Mouse (Mus musculus) MEL (cell line): ENCODE data around the gene Gm4559. TPM values are rescaled to one million over a fixed set of nuclear protein-coding genes. Genes with fewer than 3 reads are reported as not detected.
"Not testable (repeated sequence)": the region's sequence is repeated elsewhere in the genome, so short reads cannot be mapped to it uniquely, and the experiment has no call there.

Experiments used
- DNase-seq: peaks from one replicate; pipeline ENCODE4 v3.0.0; 2011; ENCODE audit warnings: low read depth, low spot score
- H3K27ac ChIP-seq: 2 replicates; pipeline ENCODE4 v1.5.1; 2012; ENCODE audit warnings: low read depth, mild to moderate bottlenecking, control low read depth, low read length, moderate library complexity; ENCODE audit not compliant: control insufficient read depth
- H3K27me3 ChIP-seq, 2 experiments: fragments of 150-350 bp in 1 of 2; sonication (generic) in 1 of 2; 2 replicates each; pipeline ENCODE4 v1.6.1; 2012; ENCODE audit warnings: low read length in 2 of 2, mild to moderate bottlenecking in 2 of 2, improper control_type of control experiment in 1 of 2, moderate library complexity in 1 of 2; ENCODE audit not compliant: insufficient read depth in 2 of 2, control insufficient read depth in 1 of 2
- H3K36me3 ChIP-seq, 2 experiments: 2 replicates each; pipeline ENCODE4 v1.6.1; 2012 to 2014; ENCODE audit warnings: low read length in 2 of 2, improper control_type of control experiment in 1 of 2, inconsistent platforms in 1 of 2, mild to moderate bottlenecking in 1 of 2; ENCODE audit not compliant: insufficient read depth in 2 of 2, control insufficient read depth in 1 of 2
- H3K4me1 ChIP-seq, 2 experiments: fragments of 150-350 bp in 1 of 2; sonication (generic) in 1 of 2; 2 replicates each; pipeline ENCODE4 v1.6.1; 2012; ENCODE audit warnings: low read length in 2 of 2, improper control_type of control experiment in 1 of 2, mild to moderate bottlenecking in 1 of 2; ENCODE audit not compliant: insufficient read depth in 2 of 2, control insufficient read depth in 1 of 2
- H3K4me3 ChIP-seq, 2 experiments: fragments of 150-350 bp in 1 of 2; sonication (generic) in 1 of 2; 2 replicates each; pipeline ENCODE4 v1.5.1; 2012; ENCODE audit warnings: low read depth in 2 of 2, low read length in 2 of 2, mild to moderate bottlenecking in 2 of 2, moderate library complexity in 2 of 2, control low read depth in 1 of 2, improper control_type of control experiment in 1 of 2; ENCODE audit not compliant: control insufficient read depth in 1 of 2, insufficient read depth in 1 of 2
- H3K79me2 ChIP-seq: 2 replicates; pipeline ENCODE4 v1.6.1; 2012; ENCODE audit warnings: mild to moderate bottlenecking, low read length, moderate library complexity; ENCODE audit not compliant: control insufficient read depth, poor library complexity, insufficient read depth
- H3K9ac ChIP-seq: 2 replicates; pipeline ENCODE4 v1.6.1; 2012; ENCODE audit warnings: low read depth, mild to moderate bottlenecking, control low read depth, low read length, moderate library complexity; ENCODE audit not compliant: control insufficient read depth, poor library complexity, severe bottlenecking
- H3K9me3 ChIP-seq: fragments of 150-350 bp; sonication (generic); replicated peaks from 2 replicates; pipeline ENCODE4 v1.6.1; 2012; ENCODE audit warnings: mild to moderate bottlenecking, low read length, improper control_type of control experiment, moderate library complexity; ENCODE audit not compliant: insufficient read depth
- CHD1 ChIP-seq: IDR thresholded peaks from 2 replicates; pipeline ENCODE4 v1.6.1; 2012; ENCODE audit warnings: low read depth, mild to moderate bottlenecking, inconsistent platforms, low read length, improper control_type of control experiment
- CTCF ChIP-seq, 3 experiments: IDR thresholded peaks in 2 of 3; conservative IDR thresholded peaks in 1 of 3; 2 replicates each; pipeline ENCODE4 v1.5.1; 2011 to 2012; ENCODE audit warnings: low read length in 3 of 3, low read depth in 2 of 3, mild to moderate bottlenecking in 2 of 3, improper control_type of control experiment in 1 of 3, inconsistent platforms in 1 of 3, mixed read lengths in 1 of 3, moderate library complexity in 1 of 3; ENCODE audit not compliant: control insufficient read depth in 1 of 3, insufficient read depth in 1 of 3, poor library complexity in 1 of 3, severe bottlenecking in 1 of 3
- E2F4 ChIP-seq: IDR thresholded peaks from 2 replicates; pipeline ENCODE4 v1.6.1; 2011; ENCODE audit warnings: low read depth, low read length, improper control_type of control experiment, borderline replicate concordance
- MAX ChIP-seq: IDR thresholded peaks from 2 replicates; pipeline ENCODE4 v1.6.1; 2011; ENCODE audit warnings: low read length, improper control_type of control experiment
- NELFE ChIP-seq: IDR thresholded peaks from 2 replicates; pipeline ENCODE4 v1.6.1; 2011; ENCODE audit warnings: low read depth, low read length, improper control_type of control experiment
- RAD21 ChIP-seq: IDR thresholded peaks from 2 replicates; pipeline ENCODE4 v1.6.1; 2011; ENCODE audit warnings: mild to moderate bottlenecking, low read depth, low read length, improper control_type of control experiment
- SIN3A ChIP-seq: IDR thresholded peaks from 2 replicates; pipeline ENCODE4 v1.6.1; 2012; ENCODE audit warnings: low read length, improper control_type of control experiment, inconsistent platforms
- ZMIZ1 ChIP-seq: IDR thresholded peaks from 2 replicates; pipeline ENCODE4 v1.6.1; 2012; ENCODE audit warnings: low read depth, mild to moderate bottlenecking, inconsistent platforms, low read length, improper control_type of control experiment, moderate library complexity
- ZNF384 ChIP-seq: IDR thresholded peaks from 2 replicates; pipeline ENCODE4 v1.6.1; 2012; ENCODE audit warnings: low read depth, mild to moderate bottlenecking, inconsistent platforms, low read length, improper control_type of control experiment
- polyA plus RNA-seq, 2 experiments: library from polyadenylated mRNA; stranded (reverse) in 1 of 2; unstranded in 1 of 2; fragments of >175 nt in 1 of 2; fragments of >200 nt in 1 of 2; gene quantifications; 2 replicates each; pipeline versions ENCODE4 v1.2.1 to v1.2.4; 2012; ENCODE audit warnings: low replicate concordance in 2 of 2, low read depth in 1 of 2; ENCODE audit not compliant: insufficient read length in 2 of 2, insufficient read depth in 1 of 2, missing spikeins in 1 of 2
- total RNA-seq: library from RNA; depleted of rRNA; stranded (reverse); fragments of 300-350 nt; gene quantifications from 2 replicates; pipeline ENCODE4 v1.2.3, GENCODE M21; 2012

Gm4559 gene
- total and polyA plus RNA-seq, 3 experiments: not detected

GRCm38 (mm10) chr7:142303249-142303648 is 29.1 kb upstream of the Gm4559 start, which contains the start of gene Krtap5-4:
Gene Krtap5-4, plus strand, starts transcription at chr7:142303549.
- no peaks in the 10 kb centered on the region for H3K79me2 ChIP-seq
- DNase-seq: no peak
- peaks cover 7 to 14% of the 10 kb centered on the region in 2 experiments for H3K27me3 ChIP-seq
- TF ChIP-seq NELFE (no peak), RAD21 (no peak), ZNF384 (no peak), CTCF (IDR thresholded peaks at IDR 0.05 in 2 of 3, conservative IDR thresholded peaks at IDR 0.05 in 1 of 3; ENCODE audit: control insufficient read depth in 1 of 3, insufficient read depth in 1 of 3, low read depth in 2 of 3, low read length in 3 of 3, poor library complexity in 1 of 3, severe bottlenecking in 1 of 3) (no peak), SIN3A (no peak)
- H3K9me3 ChIP-seq: no peaks in the 10 kb centered on the region
- H3K36me3 ChIP-seq: no peaks in the 10 kb centered on the region
- H3K27ac ChIP-seq: no peak within 1 kb of the TSS
- no peak within 1 kb of the TSS for H3K9ac ChIP-seq
- no peaks in the 10 kb centered on the region for H3K4me1 ChIP-seq
- no peak within 1 kb of the TSS for H3K4me3 ChIP-seq

GRCm38 (mm10) chr7:142297018-142297417 is 22.9 kb upstream of the Gm4559 start, which contains the start of gene Krtap5-1:
Gene Krtap5-1, minus strand, starts transcription at chr7:142297118.
- H3K4me1 ChIP-seq, H3K9ac ChIP-seq: not testable (repeated sequence)

GRCm38 (mm10) chr7:142296108-142296507 is 21.9 kb upstream of the Gm4559 start:
- H3K36me3 ChIP-seq, H3K27me3 ChIP-seq, H3K9me3 ChIP-seq: not testable (repeated sequence)

More at GRCm38 (mm10) chr7:142297018-142297417, 22.9 kb upstream of the Gm4559 start, which contains the start of gene Krtap5-1:
- H3K36me3 ChIP-seq, H3K79me2 ChIP-seq, DNase-seq, H3K27ac ChIP-seq, H3K4me3 ChIP-seq, H3K9me3 ChIP-seq: not testable (repeated sequence)
- peaks cover 2 to 14% of the 10 kb centered on the region in 2 experiments for H3K27me3 ChIP-seq

GRCm38 (mm10) chr7:142295418-142295817 is 21.3 kb upstream of the Gm4559 start:
- Histone ChIP-seq H3K9ac (no peak overlapping the region), H3K36me3 (no peaks in the 10 kb centered on the region), H3K4me1 (no peaks in the 10 kb centered on the region), H3K79me2 (no peaks in the 10 kb centered on the region), H3K9me3 (no peaks in the 10 kb centered on the region), H3K27me3 (peaks cover 0 to 9% of the 10 kb centered on the region in 2 experiments; a peak in 3 of 4 replicates), H3K4me3 (no peak overlapping the region), H3K27ac (no peak overlapping the region)
- DNase-seq: no peak
- no peak for TF ChIP-seq RAD21
- TF ChIP-seq MAX: no peak
- TF ChIP-seq CHD1: no peak
- no peak for TF ChIP-seq ZMIZ1
- no peak for TF ChIP-seq E2F4

More at GRCm38 (mm10) chr7:142296108-142296507, 21.9 kb upstream of the Gm4559 start:
- H3K4me3 ChIP-seq, H3K79me2 ChIP-seq, H3K4me1 ChIP-seq, H3K27ac ChIP-seq, DNase-seq, H3K9ac ChIP-seq: not testable (repeated sequence)
